Mouse (Mus musculus) liver, adult 2 months (tissue): ENCODE results near the gene Rcan1.

Source experiments
- CTCF ChIP-seq: fragments of 200-500 bp; IDR thresholded peaks from 2 replicates; pipeline ENCODE4 v1.5.1; 2011; ENCODE audit warnings: low read depth, low read length, control low read depth
- POLR2A ChIP-seq: fragments of 200-500 bp; IDR thresholded peaks from 2 replicates; pipeline ENCODE4 v1.6.1; 2011; ENCODE audit warnings: low read length, control low read depth; ENCODE audit not compliant: insufficient read depth; ENCODE audit errors: extremely low read depth

- no peak for TF ChIP-seq POLR2A
- TF ChIP-seq CTCF = no peak
Observed at GRCm38 (mm10) chr16:92468459-92468858, 2.2 kb downstream of the Rcan1 start.
